Mouse (Mus musculus) thymus, postnatal 4 days (tissue): ENCODE measurements around the gene 1700001P01Rik.
A peak's percentile ranks its signal among the peaks of the same experiment; 100 is the strongest.

Experiments
- DNase-seq: peaks from one replicate; pipeline ENCODE4 v3.0.0; 2021

1700001P01Rik gene

DNA sequence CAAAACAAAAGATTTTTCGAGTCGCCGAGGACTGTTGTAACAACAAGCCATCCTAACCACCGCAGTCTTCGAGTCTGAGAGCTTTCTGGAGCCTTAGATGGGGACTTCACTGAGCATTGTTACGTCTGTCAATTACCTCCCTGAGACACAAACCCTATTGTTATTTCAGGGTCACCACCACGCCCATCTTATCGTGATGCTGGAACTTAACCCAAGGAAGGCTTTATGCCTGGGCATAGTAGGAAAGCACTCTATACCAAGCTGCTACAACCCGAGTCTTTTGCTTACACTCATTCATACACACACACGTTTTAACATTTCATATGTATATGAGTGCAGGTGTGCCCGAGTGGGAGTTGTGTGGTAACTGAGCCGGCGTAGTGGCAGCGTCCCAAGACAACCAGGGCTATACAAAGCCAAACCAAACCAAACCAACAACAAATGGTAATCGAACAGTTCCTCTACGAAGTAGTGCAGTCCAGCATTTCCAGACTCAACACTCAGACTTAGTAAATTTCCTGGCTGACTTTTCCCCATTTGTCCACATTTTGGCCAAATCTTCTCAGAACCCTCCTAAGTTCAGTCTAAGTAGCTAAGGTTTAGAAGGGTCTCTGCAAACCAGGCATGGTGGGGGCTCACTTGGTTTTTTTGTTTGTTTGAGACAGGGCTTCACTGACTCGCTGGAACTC lies at the start of gene 1700001P01Rik:
Gene 1700001P01Rik, minus strand, starts transcription at position 111 of the 689 bp plus-strand sequence.
- DNase-seq = no peak

DNA sequence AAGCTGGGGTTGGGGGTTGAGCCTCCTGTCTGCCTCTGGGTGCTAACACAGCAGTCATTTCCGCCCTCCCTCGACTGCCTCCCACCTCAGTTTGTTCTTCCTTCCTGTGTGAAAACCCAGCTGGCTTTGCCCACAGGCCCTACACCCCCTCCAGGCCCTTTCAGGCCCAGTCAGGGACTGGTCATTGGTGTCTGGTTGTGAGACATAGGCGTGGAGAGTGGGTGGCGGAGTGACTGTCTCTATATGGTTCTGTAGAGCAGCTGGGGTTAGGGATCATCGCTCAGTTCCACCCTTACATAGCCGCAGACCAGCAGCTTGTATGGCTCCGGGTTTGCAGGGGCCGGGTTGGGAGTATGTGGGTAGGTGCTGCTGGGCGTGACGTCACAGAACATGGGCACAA lies 49.6 kb upstream of the 1700001P01Rik start:
- peak; percentile 81 for DNase-seq

DNA sequence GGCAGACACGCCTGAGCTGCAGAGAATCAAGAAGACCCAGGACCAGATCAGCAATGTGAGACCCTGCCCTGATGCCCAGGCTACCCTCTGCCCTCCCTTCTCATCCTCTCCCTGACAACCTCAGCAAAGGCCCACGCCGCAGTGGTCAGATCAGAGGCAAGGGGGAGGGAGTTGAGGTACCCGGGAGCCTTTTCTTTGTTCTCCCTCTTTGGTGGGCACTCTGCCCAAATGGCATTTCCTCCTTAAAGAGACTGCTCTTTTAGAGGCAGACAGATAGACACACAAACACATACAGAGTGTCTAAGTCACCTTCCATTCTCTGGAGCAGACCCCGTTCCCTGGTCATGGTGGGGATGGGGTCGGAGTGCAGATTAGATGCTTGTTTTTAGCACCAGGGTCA lies 49.2 kb upstream of the 1700001P01Rik start:
- no peak for DNase-seq

DNA sequence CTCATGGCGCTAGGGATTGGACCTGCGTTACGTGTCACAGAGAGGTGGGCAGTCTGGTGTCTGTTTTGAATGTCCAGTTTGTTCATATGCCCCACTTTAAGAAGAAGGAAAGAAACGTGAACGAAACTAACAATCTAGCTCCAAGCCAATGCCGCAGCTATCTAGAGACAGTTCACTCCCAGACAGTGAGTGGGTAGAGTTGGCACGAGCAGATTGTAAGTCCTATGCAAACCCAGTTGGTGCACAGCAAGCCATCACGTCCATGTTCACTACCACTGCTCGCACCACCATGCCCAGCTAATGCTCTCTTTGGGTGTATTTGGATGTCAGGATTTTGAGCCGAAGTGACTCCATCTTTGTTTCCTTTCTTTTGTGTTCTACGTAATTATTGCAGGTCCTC lies 48.5 kb upstream of the 1700001P01Rik start:
- no peak for DNase-seq

DNA sequence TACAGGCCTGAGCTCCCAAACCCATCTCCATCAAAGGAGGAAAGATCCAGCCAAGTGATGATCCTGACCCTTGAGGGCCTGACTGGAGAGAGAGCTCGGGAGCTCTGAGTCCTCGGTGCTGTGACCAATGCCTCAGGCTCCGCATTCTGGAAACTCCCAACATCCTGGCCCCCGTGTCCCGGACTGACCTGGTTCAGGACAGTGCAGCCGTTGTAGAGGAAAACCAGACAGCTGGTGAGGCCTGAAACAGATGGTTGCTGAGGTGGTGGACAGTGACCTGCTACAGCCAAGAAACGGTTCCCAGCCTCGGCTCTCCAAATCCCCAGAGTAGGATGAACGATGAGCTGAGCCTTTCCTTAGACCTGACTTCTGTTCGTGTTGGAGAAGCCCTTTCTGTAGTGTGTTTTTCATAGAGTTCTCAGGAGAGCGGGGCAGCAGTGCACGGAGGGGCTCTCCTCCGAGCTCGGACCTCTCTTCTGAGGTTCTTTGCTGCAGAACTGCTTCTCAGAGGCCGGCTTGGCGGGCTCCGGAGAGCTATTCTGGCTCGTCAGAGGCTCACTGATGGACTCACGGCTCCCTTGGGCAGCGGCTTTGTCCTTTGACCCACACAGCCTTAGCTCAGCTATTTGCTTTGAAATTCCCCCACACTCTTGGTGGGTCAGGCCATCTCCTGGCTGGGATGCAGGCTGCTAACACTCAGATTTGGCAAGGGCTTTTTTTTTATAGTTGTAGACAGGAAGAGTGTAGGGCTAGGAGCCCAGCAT lies 47.3 kb upstream of the 1700001P01Rik start:
- DNase-seq = no peak

DNA sequence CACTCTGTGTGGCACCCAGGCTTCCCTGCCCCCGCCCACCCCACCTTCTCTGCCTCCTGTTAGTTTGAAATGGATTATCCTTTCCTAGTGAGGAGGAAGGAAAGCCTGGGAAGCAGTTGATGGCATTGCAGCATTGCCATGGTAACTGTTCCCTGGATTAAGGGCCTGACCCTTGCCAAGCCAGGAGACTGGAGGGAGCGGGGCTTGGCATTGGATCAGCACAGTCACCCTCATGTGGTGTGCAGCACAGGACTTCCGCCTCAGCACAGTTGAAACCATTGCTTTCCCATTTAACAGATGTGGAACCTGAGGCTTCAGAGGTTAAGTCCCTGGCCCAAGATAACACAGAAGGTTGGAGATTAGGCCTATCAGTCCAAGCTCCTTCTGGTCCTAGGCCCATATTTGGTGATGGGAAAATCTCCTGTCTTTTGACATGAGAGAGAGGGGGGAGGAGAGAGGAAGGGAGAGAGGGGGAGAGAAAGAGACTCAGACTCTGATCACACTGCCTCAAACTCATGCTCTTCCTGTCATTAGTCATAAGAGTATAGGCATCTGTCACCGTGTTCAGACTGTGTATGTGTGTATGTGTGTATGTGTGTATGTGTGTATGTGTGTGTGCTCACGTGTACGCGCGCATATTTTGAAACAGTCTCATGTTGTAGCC lies 45.8 kb upstream of the 1700001P01Rik start:
- no peak for DNase-seq

DNA sequence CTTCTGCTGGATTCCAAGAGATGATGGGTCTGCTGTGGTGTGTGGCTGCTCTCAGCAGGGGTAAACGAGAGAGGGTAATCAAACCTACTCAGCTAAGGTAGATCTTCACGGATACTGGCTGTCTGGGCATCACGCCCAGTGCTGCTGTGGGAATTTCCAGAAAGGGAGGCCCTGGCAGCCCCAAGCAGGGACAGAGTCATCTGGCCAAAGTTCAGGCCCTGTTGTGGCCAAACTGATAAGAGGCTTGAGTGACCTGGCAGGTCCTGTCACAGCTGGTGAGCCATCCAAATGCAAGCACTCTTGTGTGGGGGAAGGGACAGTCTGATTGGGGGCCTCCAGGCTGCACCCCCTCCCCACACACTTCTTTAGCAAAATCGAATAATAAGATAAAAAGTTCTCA lies 45.1 kb upstream of the 1700001P01Rik start:
- DNase-seq = no peak

DNA sequence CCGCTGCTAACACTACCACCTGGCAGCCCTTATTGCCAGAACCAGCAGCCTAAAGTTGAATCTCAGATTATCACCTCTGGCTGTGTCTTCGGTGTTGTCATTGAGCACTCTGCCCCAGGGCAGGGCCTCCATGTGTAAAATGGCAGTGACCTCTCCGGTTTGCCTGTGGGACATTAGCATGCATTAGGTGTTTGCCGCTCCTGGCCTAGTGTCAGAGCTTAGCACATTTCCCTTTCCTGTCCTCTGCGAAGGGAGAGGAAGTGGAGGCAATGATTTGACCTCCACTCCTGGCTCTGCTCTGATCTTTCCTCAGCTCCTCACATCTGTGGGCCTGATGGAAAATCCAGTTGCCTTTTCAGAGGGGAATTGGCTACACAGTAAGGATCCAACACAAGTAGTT lies 44.2 kb upstream of the 1700001P01Rik start:
- DNase-seq = no peak

DNA sequence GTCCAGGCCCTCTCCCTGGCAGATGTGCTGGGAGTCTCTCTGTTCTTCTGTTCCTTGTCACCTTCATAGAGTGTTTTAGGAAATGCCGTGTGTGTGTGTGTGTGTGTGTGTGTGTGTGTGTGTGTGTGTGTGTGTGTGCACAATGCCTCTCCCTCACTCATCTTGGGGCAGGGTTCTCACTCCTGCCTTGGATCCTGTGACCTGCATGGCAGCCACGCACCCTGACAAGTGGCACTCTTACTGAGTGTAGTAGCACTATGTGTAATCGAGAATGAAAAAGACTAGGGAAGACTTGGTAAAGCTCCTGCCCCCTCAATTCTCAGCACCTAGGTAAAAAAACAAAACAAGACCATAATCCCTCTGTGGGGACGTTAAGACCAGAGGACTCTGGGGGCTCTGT lies 43.4 kb upstream of the 1700001P01Rik start:
- DNase-seq = no peak

DNA sequence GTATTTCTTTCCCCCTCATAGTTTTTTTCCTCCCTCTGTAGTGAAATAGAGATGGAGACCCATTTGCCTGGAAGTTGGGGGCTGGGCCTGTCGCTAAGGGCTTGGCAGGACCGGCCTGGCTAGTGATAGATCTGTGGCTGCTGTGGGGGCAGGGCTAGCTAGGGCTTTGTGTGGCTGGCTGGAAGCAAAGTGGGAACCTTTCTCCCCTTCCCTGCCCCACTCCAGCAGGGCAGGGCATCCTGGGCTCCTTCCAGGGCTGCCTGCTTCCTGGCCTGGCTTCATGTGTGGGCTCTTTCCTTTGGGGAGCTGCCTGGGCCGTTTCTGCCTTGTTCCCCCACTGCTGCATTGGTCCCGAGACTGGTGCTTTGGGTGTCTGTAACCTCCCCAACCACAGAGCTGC lies 42.9 kb upstream of the 1700001P01Rik start:
- no peak for DNase-seq

DNA sequence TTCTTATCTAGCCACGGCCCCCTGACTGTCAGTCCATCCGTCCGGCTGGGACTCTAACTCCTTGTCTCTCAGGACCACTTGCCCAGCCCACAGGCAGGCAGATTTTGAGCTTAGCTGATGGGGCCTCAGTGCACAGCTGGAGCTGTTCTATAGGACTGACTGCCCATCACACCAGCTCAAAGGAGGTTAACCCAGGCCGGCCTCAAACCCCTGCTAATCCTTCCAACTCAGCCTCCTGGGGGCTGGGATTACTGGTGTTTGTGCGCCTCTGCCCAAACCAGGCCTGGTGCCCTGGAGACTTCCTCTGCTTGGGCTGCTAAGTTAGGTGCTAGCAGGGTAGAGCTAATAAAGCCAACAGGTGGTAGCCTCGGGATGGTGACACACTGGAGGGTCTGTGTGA lies 42.3 kb upstream of the 1700001P01Rik start:
- DNase-seq = no peak

DNA sequence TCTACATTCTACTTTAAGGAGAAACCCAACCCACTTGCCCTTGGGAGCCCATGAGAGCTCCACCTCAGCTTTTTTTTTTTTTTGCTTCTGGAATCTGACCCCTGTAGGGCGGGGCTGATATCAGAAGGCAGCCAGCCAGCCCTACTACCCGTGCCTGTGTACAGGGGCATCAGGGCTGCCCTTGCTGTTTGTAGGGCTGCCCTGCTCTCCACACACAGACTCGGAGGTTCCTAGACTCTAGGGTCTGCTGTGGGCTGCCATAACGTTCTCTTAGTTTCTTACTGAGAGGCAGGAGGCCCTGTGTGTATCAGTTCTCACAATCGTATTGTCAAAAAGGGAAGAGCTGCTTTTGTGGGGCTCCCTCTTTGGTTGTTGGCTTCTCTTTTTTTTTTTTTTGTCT lies 41.7 kb upstream of the 1700001P01Rik start:
- no peak for DNase-seq

DNA sequence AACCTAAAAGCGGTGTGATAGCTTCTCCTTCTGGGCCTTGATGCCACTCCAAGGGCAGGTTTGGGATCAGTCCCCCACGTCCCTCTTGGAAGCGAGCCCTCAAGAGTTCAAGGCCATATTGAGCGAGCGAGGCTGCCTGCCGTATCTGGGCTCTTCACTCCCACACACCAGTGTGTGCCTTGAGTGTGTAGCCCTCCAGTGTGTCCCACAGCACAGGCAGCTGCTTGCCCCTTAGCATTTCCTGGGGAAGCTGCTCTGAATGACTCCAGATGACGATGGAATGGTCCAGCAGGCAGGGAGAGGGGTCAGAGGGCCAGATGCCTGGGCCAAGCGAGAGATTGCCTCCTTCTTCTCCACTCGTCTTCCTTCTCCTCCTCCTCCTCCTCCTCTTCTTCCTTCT lies 41.2 kb upstream of the 1700001P01Rik start:
- DNase-seq = no peak

DNA sequence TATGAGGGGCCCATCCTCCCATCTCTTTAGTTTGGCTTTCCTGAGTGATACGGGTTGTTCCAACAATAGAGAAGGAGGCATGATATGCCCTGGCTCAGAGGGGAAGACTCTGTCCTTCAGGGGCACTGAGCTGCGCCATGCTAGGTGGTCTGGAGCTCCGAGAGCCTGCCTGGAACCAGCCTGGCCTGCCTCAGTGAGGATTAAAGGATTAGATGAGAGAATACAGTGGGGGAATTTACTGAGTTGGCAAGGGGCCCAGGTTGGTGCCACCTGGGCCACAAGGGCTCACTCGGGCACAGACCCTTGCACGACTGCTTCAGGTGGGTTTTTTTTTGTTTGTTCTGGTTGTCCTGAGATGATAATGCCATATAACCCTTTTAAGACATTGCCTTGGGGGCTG lies 40.5 kb upstream of the 1700001P01Rik start:
- no peak for DNase-seq

DNA sequence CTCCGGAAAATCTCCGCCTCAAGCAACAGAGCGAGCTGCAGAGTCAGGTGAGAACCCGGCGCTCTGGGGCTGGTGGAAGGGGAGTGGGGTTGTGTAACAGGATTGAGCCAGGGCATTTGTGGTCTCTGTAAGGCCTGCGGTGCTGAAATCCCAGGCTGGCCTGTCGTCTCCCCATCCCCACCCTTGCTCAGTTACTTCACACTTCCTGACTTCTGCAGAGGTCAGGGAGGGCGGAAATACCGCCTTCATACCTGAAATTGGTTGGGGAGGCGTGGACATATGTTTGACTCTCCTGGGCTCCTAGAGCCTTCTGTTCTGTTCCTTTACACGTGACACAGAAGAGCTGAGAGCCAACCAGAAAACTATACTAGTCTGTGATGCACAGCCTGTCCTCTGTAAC lies 40.0 kb upstream of the 1700001P01Rik start:
- DNase-seq = no peak

DNA sequence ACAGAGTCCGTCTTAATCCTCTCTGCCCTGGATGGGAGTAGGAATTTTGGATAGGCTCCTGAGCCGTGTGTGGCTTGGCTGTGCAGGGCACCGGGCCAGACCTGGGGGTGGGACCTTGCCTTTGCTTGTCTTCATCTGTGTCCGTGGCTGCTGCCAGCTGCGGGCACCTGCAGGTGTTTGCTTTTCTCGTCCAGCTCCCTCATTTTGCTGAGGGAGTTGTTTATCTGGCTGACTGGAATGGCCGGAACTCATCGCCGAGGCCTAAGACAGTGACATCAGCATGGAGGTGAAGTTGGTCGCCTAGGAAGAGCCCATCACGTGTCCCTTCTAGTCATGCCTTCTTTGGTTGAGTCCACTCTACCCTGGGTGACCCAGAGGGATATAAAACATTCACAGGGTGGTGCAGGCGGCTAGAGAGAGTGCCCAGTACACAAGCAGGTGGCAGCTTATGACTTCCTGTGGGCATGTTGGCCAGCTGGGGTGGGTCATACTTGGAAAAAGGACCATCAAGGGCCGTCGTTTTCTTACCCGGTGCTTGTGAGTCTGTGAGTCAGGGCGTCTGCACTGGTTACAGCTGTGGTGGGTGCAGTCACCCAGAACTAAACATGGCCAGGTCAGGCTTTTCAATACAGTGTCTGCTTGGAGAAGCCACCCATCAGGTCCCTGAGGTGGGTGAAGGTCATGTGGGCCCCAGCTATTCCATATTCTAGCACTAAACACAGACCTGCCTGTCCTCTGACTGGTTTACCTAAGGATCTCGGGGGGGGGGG lies 38.2 kb upstream of the 1700001P01Rik start:
- DNase-seq = no peak

DNA sequence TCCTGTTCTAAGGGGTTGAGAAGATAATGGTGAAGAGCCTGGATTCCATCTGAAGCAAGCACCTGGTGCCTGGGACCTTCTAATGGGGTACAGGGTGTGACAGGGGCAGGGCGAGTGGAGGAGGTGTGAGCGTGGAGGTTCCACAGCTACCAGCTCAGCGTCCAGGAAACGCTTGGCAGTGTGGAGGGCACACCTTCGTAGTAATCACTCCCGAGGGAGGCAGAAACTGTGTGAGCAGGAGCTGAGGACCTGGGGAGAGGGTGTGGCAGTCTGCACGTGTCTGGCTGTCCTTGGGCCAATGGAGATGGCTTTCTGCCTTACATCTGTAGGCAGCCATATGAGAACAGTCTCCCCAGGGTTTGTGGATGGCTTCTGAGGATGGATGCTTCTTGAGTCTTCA lies 37.4 kb upstream of the 1700001P01Rik start:
- DNase-seq = no peak

DNA sequence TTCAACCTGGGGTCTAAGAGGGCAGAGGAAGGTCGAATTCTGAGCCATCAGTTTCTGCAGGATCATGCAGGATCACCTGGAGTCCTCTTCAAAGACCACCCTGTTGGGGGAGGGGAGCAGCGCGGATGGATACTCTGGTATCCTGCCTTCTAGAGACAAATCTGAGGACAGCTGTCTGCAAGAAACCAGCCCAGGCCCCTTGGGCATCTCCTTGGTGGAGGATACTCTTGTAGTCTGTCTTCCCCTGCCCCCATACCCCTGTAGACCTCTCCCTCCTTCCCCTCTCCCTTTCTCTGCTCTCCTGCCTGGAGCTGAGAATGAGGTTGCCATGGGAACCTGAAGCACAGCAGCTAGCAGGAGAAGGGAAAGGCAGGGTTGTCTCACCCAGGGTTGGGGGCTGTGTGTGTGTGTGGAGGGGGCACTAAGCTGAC lies 36.8 kb upstream of the 1700001P01Rik start:
- DNase-seq = no peak

DNA sequence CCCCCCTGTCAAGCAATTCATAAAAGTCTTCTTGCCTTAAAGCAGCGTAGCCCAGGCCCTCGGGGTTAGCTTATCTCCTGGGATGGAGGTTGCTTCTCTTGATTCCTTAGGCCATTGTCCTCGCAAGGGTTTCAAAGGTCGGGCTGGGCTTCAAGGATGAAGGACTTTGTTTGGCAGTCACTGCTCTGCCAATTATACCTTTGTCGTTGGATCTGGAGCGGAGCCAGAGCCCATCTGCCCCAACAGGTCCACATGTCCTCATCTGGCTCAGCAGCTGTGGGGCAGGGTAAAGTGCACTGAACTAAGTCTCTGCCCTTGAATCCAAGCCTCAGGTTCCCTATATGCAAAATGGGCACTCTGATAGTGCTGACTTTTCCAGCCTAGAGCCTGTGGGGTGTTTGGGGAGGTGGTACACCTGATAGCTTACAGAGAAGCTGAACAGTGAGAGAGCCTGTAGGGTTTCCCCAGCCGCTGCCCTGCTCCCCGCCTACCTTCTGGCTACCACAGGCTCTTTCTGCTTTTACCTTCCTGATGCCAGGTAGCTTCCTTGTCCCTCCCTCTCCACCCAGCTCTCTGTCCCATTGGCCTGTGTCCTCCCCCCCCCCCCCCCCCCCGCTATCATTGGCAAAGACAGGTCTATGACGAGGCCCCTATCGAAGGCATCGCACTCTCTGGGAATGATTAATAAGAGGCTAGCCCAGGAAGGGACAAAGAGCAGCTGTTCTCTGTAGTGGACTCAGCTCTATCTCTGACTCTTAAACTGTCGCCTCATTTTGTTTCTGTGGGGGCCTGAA lies 36.0 kb upstream of the 1700001P01Rik start:
- no peak for DNase-seq

DNA sequence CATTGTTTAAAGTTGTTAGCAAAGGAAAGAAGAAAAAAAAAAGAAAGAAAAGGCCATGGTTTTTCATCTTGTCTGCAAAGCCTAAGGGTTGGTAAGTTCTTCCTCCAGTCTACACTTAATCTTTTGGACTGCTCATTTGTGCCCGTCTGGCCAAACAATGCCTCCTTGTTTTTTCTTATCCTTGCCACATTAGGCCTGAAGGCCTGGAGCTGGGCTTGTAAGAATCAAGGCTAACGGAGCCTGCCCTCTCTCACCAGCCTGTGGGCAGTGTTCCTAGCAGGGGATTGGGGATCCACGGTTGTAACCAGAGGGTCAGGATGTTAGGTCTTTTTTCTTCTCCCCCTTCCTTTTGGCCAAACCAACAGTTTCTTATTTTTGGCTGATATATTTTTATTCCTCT lies 35.3 kb upstream of the 1700001P01Rik start:
- no peak for DNase-seq

DNA sequence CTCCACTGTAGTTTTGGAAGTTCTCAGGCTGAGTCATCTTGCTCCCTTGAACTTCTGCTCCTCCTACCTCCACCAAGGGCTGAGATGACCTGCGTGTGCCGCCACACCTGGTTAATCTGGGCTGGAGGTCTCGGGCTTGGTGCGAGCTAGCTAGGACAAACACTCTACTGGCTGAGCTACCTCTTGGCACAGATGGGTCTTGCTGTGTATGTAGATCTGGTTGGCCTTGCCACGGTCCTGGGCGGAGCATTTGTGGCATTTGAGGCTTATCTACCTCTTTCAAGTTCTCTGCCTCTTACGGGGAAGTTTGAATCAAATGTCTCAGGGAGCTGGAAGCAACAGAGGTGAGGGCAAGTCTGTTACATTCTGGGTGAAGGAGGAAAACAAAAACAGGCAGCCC lies 34.6 kb upstream of the 1700001P01Rik start:
- no peak for DNase-seq
